Mouse (Mus musculus) spleen, postnatal 10 days (tissue): Measurements from ENCODE around the gene Prkar1a.
"Not testable (repeated sequence)": the region's sequence is repeated elsewhere in the genome, so short reads cannot be mapped to it uniquely, and the experiment has no call there.

ENCODE experiments used
- DNase-seq, 2 experiments: peaks; one replicate each; pipeline ENCODE4 v3.0.0; 2021 to 2022; ENCODE audit warnings: low spot score in 2 of 2

Prkar1a gene

DNA sequence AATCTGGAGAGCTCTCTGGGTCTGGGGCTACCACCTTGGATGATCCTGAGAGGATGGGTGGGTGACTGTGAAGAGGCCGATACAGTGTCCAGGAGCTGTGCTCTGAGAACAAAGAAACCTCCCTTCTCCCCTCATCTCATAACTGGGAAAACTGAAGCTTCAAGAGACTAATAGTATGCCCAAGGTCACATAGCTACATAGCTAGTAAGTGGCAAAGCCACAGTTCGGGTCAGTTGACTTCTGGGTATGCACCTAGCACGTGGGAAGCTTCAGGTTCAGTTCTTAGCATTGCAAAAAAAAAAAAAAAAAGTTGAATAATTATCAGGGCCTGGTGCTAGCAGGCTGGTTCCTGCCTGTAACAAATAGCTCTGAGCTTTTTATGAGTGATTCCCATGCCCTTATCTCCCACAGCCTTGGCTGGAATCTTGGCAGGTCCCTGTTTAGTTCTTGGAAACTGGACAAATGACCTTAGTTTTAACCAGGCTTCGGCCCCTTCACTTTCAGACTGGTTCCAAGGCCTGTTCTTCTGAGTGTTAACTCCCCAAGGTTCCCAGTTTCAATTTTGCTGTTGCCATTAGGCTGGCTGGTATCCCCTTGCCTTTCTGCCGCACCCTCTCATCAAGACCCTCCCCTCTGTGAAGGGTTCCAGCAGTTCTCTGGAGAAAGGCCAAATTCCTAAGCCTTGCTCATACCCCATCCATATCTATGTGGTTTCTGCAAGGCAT, 7.5 kb upstream of the Prkar1a start:
- no peak for DNase-seq

DNA sequence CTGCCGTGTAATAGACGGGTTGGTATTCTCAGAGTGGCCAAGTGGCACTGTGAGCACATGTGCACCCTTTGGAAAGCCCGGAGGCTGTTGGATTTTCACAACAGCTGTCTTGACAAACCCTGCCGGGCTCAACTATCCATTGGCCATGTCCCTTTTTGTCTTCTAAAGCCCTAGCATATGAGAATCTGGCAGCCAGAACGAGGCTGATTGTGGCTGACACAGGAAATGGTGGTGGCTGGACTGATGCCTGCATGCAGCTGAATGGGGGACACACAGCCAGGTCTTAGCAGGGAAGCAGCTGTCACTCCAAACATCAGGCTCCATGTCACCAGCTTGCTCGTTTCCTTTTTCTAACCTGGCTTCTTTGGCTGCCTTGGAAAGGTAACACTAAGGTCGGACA, 695 bp upstream of the Prkar1a start:
- DNase-seq: no peak

GRCm38 (mm10) chr11:109649975-109650701, 933 bp downstream of the Prkar1a start:
- peak; percentile 47 to 63 for DNase-seq

GRCm38 (mm10) chr11:109650788-109651565, 1.8 kb downstream of the Prkar1a start:
- peak; percentile 93 for DNase-seq

- peak; percentile 48 to 49 for DNase-seq
These were observed 2.4 kb downstream of the Prkar1a start for GRCm38 (mm10) chr11:109651566-109652024.

DNA sequence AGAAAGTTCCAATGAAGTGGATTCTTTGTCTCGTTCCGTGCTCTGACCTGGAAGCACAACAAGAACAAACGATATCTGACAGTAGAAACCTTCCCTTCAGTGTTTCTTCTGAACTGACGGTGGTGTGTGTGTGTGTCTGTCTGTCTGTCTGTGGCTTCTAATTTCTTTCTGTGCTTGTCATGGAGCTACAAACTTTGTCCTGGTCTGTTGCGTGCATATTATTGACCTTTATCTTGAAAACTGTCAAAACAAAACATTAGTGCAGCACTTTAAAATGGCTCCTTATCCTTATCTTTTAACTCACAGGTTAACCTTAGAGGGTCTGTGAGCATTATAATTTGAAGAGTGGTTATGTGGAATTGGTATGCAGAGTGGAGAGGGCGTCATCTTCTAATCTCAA, 3.3 kb downstream of the Prkar1a start:
- no peak for DNase-seq

DNA sequence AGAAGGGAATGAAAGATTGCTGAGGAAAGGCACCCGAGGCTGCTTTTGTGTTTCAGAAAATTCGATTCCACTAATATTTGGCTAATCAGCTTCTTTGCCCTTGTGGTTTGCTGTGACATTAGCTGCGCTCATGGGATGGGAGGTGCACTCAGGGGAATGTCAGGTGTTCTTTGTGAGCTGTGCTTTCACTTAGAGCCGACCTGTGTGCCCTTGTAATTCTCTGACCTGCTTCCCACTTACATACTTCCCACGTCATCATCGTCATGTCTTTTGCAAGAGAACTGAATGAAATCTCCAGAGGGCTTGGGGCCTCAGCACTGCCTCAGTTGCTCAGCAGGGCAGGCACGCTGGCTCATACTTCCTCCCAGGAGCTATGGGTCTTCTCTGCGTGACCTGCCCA, 4.0 kb downstream of the Prkar1a start:
- no peak for DNase-seq

- no peak for DNase-seq
These were observed 5.4 kb downstream of the Prkar1a start for GRCm38 (mm10) chr11:109654581-109654980.

DNA sequence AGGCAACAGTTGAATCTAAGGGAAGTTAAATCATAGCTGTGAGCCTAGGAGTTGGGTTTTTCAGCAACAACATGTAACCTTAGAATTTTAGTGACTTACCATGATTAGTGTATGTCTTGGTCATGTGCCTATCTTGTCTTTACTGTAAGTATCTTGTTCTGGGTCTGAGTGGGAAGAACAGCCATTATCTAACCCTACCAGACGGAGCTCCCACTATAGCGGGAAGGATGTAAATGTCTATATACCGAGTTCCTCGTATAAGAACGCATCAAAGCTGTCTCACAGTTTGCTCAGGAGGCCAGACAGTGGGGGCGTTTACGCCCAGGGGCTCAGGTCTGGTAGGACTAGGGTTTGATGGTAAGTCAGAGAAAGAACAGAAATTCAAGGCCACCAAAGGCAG, 7.0 kb downstream of the Prkar1a start:
- DNase-seq: no peak

DNA sequence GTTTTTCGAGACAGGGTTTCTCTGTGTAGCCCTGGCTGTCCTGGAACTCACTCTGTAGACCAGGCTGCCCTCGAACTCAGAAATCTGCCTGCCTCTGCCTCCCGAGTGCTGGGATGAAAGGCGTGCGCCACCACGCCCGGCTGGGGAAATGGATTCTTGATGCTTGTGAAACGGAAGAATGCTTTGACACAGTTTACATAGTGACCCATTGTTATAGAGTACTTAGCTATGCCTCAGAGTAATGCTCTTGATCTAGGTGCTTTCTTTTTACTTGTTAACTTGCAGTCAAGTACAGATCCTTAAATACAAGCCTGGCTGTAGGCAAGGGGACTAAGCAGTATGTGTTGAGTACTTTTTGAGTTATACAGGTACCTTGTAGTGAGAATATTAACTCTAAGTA, 11.3 kb downstream of the Prkar1a start:
- not testable (repeated sequence) for DNase-seq

GRCm38 (mm10) chr11:109664293-109664692, 15.1 kb downstream of the Prkar1a start:
- no peak for DNase-seq

DNA sequence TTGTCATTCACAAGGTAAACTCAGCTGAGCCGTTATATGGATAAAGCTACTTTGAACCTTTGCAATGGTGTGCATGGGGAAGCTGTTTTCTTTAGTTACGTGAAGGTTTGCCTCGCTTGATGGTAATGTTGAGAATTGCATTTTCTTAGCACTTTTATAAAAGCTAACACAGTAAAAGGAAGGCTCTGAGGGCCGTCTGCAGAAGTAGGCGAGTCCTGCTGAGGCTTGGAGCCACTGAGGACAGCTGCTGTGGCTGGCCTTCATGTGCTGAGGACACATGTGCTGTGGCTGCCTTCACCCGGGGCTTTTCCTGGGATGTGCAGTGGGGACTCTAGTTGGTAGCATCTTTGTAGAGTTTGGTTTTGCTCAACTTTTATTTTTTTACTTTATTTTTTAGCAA, 16.2 kb downstream of the Prkar1a start:
- DNase-seq: no peak

- DNase-seq: no peak
These were observed 17.2 kb downstream of the Prkar1a start for GRCm38 (mm10) chr11:109666411-109666810.

- no peak for DNase-seq
These were observed 18.2 kb downstream of the Prkar1a start for GRCm38 (mm10) chr11:109667371-109667770.

- no peak for DNase-seq
These were observed 19.0 kb downstream of the Prkar1a start for GRCm38 (mm10) chr11:109668115-109668725.

DNA sequence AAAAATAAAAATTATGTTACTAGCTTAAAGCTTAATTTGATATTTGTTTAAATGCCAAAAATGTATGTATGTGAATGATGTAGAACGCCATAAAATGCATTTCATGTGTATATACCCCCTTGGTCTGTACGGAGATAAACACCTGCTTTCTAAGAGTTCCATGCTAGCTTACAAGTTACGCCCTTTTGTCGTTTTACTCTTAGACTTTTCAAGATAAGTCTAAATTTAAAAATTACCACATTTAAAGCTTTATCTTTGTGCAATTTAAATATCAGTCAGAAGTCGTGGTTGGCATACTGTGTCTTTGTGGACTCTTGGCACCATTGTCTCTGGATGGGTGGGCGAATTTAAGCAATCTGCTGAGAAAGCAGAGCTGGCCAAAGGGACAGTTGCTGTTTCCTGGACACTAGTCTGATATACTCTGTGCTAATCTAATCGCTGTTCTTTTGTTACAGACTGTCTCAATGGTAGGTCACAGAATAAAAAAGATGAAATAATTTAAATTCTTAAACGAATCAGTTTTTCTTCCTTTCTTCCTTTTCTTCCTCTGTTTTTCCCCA, 20.0 kb downstream of the Prkar1a start:
- no peak for DNase-seq

- DNase-seq: no peak
These were observed 21.1 kb downstream of the Prkar1a start for GRCm38 (mm10) chr11:109670026-109670916.

DNA sequence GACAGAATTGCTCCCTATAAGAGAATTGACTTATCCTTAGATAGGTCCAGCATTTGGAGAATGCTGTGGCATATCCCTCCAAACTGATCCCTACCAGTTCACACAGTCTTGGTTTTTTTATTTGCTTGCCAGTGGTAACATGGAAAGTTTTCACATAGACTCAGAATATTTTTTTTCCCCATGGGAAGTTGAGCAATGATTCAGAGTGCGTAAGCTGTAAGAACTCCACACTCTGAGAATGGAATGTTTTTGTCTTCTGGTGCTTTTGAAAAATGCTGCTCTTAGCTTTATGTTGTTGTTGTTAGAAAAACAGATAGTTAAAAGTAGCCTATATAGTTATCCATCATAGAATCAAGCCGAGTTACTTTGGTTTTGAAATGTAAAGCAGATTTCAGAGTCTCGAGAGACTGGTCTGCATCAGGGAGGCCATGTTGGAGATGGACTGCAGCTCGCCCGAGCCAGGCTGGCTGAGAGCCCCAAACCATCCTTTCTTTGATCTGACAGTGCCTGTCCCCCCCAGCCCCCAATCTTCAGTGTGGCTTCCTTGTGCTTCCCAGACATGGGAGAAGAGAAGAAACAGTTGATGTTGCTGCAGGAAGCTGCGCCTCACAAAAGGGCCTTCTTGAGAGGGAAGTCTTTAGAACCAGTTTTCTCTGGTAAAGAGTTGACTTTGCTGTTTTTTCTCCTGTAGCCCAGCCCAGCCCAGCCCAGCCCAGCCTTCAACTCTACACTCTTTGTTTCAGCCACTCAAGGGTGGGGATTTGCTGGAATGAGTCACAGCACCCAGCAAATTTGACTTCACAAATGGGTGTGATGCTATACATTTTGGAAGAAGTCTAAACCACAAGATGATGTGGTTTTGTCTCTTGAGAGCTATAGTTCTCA, 22.2 kb downstream of the Prkar1a start:
- no peak for DNase-seq

DNA sequence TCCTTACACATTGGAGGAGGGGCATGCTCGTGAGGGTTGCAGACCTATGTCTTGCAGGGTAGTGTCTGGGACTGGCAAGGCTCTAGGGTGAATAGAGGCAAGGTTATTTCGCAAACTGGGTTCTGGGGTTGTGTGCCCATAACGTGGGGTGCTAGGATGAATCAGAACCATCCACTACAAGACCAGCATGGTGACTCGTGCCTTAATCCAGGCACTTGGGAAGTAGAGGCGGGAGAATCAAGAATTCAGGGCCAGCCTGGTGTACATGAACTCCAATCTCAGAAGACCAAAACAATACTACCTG, 22.8 kb downstream of the Prkar1a start:
- no peak for DNase-seq

GRCm38 (mm10) chr11:109672396-109672795, 23.2 kb downstream of the Prkar1a start:
- DNase-seq: no peak
